Mouse (Mus musculus): ENCODE data around the gene Megf11.

Megf11 gene

DNA sequence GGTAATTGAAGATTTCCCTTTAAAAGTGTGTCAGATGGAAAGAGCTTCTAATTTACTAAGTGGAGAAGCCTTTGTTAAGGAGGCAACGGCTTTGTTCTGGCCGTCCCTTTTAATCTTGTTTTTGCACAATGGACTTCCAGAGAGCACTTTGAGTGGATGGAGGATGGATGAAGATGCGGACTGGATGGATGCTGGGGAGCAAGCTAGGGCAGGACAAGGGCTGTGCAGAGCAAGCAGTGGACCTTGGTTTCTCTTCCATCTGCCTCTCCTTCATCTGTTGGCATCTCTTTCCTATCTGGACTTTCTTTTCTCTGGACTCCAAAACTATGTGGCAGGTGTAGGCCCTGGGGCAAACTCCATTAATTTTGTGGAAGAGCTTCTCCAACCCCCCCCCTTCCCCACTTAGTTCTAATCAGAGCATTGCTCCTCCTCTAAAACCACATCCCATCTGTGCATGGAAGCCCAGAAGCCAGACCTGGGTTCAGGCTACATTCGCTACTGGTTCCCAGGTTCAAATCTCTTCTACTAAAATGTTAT, 135.4 kb downstream of the Megf11 start:
- no peak for DNase-seq (ENCODE audit: low spot score)

DNA sequence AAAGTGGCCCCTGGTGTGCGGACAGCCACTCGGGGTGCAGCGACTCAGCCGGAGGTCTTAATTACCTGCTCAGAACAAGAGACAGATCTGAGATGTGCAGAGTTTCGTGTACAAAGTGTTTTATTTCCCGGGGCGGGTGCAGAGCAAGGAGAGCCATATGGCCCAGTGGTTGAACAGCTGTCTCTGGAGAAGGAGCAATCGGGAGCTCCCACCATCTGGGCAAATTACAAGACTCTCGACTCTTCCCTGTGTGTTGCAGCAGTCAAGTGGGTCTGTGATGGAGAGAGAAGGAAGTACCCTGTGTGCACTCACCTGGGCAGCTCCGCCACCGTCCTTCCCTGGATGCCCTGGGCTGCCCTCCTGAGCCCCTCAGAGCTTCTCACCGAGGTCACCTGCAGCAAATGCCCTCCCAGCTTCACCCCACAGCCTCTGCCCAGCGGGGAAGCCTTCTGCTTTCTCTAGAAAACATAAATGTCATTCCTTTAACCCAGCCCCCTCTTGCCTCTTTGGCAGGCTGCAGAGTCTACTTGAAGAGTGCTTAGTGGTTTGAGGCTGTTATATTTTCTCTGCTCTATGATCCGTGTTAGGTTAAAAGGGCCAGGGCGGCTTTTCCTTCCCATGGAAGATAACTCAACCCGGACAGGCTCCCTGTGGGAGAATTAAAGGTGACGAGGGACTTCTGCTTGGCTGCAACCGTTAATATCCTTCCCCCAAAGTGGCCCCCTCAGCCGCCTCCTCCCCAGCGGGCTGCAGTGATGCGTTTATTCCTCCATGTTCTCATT, 138.0 kb downstream of the Megf11 start:
- DNase-seq (ENCODE audit: low spot score) = no peak

DNA sequence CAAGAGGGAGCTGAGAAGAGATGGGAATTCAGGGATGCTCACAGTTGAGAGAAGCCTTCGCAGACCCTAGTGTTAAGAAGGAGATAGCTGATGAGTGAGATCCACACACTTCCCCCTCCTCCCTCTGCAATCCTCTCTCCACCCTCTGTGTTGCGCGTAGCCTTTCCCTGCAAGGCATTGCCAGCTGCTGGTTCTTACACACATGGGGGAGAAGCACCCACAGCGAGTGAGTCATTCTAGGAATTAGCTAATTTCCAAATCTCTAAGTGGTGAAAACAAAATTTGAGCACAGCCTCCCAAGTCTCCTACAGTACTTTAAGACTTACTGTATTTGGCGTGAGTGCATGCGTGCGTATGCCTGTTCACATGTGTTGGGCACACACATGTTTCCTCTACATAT, 142.6 kb downstream of the Megf11 start:
- DNase-seq (ENCODE audit: low spot score) = no peak

DNA sequence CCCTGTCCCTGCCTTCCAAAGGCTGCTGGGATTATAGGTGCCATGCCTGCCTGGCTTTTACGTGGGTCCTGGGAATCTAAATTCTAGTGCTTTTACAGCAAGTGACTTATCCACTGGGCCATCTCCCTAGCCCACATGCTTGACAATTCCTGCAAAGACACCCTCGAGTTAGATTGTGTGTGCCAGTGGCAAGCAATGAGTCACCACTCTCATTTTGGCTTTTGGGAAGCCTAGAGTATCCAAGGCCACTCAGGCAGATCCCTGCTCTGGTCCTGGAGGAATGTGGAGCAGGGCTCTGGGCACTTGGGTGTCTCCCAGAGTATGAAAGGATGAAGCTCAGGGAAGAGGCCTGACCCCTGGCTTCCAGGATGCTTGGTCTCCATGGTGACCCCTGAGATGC, 143.2 kb downstream of the Megf11 start:
- DNase-seq (ENCODE audit: low spot score) = no peak

DNA sequence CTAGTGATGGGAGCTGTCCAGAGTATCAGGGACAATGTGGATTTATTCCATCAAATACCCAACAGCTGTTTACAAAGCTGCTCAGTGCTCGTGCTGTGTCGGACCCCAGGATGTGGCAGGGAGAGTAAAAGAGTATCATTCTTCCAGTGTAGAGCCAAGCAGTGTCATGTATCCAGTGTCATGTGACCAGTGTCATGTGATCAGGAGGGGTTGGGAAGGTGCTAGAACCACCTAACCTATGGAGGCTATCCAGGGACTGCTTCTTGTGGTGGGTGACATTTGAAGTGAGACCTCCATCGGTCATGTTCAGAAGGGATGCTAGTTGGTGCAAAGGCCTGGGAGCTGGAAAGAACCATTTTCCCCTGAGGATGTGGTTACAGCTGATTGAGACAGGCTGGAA, 146.5 kb downstream of the Megf11 start:
- no peak for DNase-seq (ENCODE audit: low spot score)

DNA sequence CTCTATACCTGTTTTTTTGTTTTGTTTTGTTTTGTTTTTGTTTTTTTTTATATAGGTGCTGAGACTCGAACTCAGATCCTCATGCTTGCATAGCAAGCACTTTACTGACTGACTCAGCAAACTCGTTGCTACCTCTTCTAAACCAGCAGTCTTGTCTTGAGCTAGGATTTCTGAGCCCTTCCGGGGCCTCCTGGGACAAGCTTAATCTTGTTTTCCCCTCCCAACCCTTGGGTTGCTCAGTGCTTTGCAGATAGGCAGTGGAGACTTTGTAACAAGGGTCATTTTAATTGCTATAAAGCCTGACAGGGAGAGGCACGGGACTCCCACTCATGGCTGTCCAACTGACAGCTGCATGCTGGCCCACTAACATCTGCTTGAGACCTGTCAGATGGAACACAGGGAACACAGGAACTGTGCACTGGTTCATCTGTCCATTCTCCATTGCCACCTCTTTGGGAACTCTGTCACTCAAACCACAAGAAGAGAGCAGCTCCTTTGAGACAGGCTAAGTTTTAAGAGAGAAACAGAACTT, 147.4 kb downstream of the Megf11 start:
- no peak for DNase-seq (ENCODE audit: low spot score)

DNA sequence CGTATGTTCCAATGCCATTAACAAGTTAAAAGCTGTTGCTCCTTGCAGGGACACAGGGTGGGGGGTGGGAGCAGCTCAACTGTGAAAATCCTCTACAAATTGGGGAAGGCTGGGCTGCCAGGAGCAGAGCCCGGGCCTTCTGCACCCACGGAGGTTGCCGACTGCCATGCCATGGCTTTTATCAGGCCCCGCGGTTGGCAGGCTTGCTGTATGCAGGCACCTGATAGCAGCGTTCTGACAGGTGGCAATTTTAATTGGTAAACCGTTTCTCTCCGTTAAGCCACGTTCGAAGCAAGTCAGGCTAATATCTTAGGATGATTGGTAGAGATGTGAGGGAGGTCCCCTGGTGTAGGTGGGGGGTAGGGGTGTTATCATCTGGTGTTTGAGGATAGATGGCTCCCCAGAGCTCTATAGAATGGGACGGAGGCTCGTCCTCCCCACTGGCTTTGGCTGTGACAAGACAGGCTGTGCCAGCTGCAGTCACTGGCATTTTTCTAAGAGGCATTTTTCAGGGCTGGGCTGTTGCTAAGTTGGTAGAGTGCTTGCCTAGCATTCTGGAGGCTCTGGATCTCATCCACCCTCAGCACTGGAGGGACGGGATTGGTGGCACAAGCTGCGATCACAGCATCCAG, 148.2 kb downstream of the Megf11 start:
- no peak for DNase-seq (ENCODE audit: low spot score)

DNA sequence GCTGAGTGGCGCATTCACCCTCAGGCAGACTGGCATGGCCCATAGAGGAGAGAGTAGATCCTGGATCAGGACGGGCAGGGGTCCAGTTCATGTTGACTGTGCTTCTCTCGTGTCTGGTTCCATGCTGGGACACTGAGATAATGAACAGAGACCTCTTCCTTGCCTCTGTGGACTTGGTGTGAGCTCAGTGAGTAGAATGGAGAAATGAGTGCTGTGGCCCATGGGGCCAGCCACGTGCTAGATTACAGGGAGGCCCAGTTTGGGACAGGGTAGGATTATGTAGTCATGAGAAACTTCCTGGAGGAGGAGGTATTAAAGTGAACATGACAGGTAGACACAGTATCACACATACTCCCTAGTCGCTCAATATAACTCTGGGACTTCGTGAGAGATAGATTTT, 148.9 kb downstream of the Megf11 start:
- DNase-seq (ENCODE audit: low spot score) = no peak

DNA sequence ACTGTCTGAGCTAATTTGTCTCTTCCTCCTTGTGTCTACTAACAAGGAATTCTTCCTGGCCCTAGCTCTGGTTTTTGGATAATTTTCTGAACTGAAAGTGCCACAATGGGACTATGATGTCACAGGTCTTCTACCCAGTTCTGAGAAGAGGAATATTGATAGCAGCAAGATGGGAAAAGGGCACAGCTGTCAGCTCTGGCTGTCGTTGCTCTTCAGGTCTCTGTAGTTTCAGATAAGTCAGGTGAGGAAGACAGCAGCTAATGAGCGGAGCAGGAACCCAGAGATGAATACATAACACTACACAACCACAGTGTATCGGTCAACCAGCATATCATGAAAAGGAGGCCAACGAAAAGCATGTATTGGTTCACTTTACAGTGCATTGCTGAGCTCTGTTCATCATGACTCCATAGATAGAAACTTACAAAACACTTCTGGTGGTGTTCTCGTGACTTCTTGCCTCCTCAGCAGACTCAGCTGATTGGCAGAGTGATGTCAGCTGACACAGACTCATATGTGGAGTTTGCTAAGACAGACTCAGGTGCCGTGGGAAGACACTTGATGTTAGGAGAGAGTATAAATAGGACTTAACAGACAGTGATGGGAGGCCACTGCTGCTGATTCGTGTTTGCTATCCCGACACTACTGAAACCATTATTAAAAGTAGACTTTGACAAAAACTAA, 149.6 kb downstream of the Megf11 start:
- no peak for DNase-seq (ENCODE audit: low spot score)

DNA sequence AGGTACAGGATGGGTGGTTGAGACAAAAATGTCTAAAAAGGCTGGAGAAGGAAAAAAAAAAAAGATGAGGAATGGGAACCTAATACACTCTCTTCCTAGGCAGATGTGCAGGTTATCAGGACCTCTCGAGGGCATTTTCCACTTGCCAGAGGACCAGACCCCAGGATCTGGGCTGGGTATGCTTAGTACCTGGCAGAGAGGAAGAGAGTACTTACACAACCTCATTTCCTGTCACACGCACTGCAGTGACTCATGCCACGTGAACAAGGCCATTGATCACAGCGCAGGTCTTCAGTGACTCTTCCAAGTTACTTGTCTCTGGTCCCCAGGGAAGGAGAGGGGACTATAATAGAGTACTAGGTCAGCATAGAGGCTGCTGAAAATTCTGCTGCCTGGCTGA, 152.4 kb downstream of the Megf11 start:
- DNase-seq (ENCODE audit: low spot score) = no peak

DNA sequence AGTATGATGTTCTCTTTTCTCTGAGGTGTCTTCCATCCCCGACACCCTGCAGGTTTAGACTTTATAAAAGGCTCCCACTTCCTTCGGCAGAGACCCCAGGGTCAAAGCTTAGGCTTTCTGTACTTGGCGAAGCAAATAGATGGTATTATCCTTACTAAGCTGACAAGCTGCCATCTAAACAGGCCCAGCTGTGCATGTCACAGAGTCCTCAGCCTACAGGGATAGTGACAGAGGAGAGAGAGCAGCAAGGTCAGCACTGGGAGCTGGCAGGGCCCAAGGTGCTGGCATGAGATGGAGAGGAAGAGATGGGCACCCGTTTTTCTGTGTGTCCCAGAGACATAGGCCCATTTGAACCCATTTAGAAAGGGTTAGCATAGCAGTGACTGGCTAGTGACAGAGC, 156.8 kb downstream of the Megf11 start:
- no peak for DNase-seq (ENCODE audit: low spot score)

DNA sequence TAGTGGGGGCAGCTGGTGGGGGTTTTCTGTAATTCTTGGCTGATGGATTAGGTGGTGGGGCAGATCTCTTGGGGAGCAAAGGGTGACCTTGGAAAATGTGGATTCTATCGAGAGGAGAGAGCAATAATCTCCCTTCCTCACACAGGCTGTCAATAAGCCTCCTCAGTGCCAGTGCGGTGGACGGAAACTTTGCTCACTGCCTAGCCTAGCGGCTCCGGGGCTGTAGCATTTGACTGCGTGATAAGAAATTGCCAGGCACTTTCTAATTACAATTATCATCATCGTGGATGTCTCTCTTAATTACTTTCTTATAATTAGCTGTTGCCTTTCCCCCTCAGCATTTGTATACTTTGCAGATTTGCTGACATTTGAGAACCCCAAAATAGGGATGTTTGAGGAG, 157.7 kb downstream of the Megf11 start:
- DNase-seq (ENCODE audit: low spot score) = no peak

DNA sequence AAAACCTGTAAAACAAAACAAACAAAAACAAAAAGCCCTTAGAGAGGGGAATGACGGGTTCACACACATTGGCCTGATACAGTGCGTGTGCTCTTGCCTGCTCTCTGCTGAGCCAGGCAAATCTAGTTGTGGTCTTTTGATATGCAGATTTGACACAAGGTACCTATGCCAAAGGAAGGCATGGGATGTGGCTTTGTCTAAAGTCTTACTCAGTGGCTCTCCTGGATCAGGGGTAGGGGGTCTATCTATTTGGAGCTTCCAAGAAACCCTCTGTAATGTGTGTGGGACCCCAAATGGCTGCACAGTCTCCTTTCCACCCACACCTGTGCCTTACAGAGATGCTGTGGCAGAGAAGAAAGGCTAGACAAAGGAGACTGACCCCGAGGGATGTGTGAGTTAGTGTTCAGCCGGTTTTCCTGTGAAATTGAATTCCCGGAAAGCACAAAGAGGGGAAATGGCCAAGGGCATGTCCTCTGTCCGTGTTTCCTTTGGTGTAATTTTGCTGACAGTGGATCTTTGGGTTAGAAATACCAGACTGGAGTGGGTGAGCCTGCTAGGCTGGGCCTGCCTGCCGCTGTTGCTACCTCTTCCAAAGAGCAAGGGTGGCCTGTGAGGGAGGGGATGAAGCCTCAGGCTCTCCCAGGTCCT, 161.0 kb downstream of the Megf11 start:
- no peak for DNase-seq (ENCODE audit: low spot score)

DNA sequence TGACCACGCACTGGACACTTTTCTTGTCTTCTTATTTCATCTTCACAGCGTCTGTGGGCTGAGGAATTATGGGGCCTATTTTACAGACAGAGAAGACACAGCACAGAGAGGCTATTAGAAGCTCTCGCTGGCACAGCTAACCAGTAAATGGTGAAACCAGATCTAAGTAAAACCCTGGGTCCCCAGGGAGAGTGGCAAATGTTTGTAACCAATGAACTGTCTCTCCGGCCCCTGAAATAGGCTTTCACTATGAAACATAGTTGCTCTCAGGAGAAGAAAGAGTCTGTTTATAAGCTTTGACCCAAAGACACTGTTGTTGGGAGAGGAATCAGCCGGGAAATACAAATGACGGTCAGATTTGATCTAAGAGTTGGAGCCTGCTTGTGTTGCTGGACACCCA, 162.9 kb downstream of the Megf11 start:
- no peak for DNase-seq (ENCODE audit: low spot score)

DNA sequence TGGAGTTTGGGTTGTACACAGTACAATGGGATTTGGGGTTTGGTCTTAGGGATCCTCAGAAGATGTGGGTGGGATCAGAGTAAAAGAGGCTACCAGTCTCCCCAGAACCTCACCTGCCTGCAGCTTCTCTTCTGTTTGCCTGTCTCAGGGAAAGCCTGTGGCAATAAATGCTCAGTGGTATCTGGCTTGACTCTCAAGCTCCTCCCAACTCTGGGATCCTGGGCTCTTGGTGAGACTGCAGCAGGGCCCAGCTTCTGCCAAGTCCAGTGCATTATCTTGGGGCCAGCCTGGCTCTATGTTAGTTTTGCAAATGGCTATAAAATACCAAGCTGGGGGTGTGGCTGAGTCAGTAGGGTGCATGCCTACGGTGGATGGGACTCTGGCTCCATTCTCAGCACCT, 165.9 kb downstream of the Megf11 start:
- no peak for DNase-seq (ENCODE audit: low spot score)

DNA sequence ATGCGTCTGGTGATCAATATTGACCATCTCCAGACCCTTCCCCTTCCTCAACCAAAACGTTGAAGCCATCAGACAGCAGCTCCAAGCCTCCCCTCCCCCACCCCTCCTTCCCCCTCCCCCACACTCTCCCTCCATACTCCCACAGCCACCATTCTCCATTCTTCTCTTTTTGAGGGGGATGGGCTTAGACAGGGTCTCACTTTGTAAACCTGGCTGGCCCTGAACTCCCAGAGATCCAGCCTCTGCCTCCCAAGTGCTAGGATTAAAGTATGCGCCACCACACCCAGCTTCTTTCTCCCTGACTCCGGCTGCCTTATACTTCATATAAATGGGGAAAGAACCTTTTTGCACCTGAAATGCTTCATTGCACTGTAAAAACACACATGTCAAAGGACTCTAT, 166.6 kb downstream of the Megf11 start:
- DNase-seq (ENCODE audit: low spot score) = no peak

DNA sequence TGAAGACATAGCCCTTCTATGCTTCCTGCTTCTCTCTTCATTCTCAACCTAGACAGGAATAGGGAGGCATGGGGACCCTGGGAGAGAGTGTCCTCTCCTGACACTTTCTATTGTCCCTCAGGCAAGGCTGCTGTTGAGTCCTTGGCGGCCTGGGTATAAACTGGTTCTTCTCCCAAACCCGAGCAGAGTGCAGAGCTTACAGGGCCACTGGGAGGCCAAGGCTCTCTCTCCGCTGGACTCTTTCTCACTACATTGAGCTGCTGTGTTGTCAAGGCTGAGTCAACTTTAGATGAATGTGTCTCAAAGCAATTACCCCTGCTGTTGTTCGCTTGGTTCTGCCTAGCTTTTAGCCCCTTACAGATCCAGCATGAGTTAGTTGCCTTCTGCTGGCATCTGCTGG, 168.0 kb downstream of the Megf11 start:
- DNase-seq (ENCODE audit: low spot score) = no peak

DNA sequence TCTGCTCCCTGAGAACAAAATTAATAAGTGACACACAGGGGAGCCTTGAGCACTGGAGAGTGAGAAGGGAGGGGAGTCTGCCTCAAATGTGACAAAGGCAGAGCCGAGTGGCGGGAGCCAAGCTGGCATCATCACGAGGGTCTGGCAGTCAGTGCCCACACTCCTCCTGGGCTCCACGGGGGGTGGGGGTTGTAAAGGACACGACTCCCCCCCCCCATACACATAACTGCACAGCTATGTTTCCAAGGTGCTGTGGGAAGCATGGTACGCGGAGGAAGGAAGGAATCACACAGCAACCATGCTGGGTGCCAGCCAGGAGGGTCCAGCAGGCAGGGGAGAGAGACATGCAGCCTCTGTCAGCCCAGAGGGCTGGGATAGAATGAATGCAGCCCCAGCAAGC, 170.2 kb downstream of the Megf11 start:
- DNase-seq (ENCODE audit: low spot score) = no peak

DNA sequence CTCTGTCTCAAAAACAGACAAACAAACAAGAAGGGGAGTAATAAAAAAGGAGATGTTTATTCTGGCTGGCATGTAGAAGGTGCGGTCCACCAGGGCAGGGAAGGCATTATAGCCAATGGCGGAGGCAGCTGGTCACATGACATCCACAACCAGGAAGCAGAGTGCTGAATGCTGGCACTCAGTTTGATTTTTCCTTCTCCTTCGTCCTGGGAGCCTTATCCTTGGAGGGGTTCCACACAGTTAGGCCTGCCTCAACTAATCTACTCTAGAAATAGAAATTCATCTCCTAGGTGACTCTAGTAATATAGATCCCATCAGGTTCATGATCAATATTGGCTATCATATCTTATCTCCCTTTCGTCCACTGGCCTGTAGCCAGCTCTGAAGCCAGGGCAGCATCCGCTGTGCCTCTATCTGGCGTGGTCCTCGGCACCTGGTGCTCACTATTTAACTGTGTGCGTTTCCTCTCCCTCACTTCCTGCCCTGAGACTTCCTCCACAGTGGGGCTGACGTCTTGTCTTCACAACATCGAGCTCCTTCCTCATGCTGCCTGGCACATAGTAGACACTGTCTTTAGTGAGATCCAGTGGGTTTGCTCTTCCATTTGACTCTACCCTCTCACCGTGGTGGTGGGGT, 171.8 kb downstream of the Megf11 start:
- peak; percentile 1 for DNase-seq (ENCODE audit: low spot score)

DNA sequence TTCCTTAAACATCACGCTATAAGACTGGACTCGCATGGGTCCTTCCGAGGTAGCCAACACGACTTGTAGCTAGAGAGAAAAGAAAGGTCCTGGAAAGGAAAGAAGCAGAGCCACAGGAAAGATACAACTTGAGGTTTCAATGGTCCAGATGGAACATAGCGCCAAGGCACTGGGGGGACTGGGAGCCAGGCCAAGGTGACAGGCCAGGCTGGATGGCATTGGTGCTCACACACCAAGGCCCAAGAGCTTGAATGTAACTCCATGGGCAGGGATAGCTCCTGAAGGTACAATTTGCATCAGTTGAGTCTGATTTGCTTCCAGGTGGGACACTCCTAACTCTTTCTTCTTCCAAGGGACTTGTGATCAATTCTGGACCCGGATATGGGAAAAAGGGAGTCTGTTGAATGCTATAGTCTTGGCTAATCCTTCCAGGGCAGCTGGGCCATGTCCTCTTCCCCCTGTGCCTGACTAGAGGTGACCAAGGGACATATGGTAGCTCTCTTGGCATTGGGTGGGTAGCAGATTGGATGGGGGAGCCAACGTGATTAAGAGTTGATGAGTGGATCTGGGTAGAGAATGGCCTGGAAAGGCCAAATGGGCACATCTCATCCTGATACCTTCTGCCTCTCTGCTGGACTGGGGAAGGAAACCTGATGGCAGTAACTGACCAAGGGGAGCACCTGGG, 172.6 kb downstream of the Megf11 start:
- DNase-seq (ENCODE audit: low spot score) = no peak

DNA sequence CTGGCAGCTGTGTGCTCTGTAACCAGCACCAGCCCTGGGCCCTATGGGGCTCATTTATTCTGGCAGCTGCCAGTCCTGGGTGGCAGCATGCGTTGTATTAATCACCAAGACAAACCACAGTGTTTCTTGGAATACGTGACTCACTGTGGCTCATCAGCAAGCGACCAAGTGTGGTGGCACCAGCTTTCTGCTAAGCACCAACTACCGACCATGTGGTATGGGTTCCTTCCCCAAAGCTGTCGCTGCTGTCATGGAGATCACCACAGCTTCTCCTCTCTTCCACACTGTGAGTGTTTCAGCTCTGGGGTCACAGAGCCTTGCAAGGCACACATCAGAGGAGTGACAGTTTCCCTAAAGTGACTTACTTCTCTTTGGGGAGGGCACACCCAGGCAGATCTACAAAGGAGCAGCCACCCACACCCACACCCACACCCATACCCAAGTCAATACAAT, 178.9 kb downstream of the Megf11 start:
- DNase-seq (ENCODE audit: low spot score) = no peak
